Mouse (Mus musculus): Measurements from ENCODE around the gene Hoxa4.

The Hoxa4 gene

GRCm38 (mm10) chr6:52228475-52229465 is 37.2 kb upstream of the Hoxa4 start:
- in situ Hi-C loops (cut with MseI, MboI), result no loop called here

GRCm38 (mm10) chr6:52227470-52228222 is 36.1 kb upstream of the Hoxa4 start:
- in situ Hi-C loops (cut with MseI, MboI), result no loop called here

- in situ Hi-C loops (cut with MseI, MboI), result no loop called here
Measured at GRCm38 (mm10) chr6:52226569-52227257, 35.2 kb upstream of the Hoxa4 start.

GRCm38 (mm10) chr6:52225612-52226568 is 34.3 kb upstream of the Hoxa4 start:
- in situ Hi-C loops (cut with MseI, MboI), result no loop called here

- in situ Hi-C loops (cut with MseI, MboI), result loop anchor here in 1 of 2 experiments (25.0 kb wide), 1 partner anchor 613 kb away; no protein-coding TSS in a partner anchor
Measured at GRCm38 (mm10) chr6:52224895-52225611, 33.5 kb upstream of the Hoxa4 start.

GRCm38 (mm10) chr6:52223939-52224760 is 32.6 kb upstream of the Hoxa4 start:
- in situ Hi-C loops (cut with MseI, MboI), result loop anchor here in 1 of 2 experiments (25.0 kb wide), 1 partner anchor 612 kb away; no protein-coding TSS in a partner anchor

GRCm38 (mm10) chr6:52222729-52223128 is 31.2 kb upstream of the Hoxa4 start:
- in situ Hi-C loops (cut with MseI, MboI), result loop anchor here in 1 of 2 experiments (25.0 kb wide), 1 partner anchor 610 kb away; no protein-coding TSS in a partner anchor

- in situ Hi-C loops (cut with MseI, MboI), result loop anchor here in 1 of 2 experiments (25.0 kb wide), 1 partner anchor 610 kb away; no protein-coding TSS in a partner anchor
Measured at GRCm38 (mm10) chr6:52221993-52222685, 30.6 kb upstream of the Hoxa4 start.

- in situ Hi-C loops (cut with MseI, MboI), result loop anchor here in 1 of 2 experiments (25.0 kb wide), 1 partner anchor 609 kb away; no protein-coding TSS in a partner anchor
Measured at GRCm38 (mm10) chr6:52221337-52221992, 29.9 kb upstream of the Hoxa4 start, which contains the start of gene Hoxa7. TSS of gene Hoxa7 (minus strand) at chr6:52221854.

- in situ Hi-C loops (cut with MseI, MboI), result loop anchor here in 1 of 2 experiments (25.0 kb wide), 1 partner anchor 609 kb away; no protein-coding TSS in a partner anchor
Measured at GRCm38 (mm10) chr6:52220865-52221310, 29.3 kb upstream of the Hoxa4 start.

- in situ Hi-C loops (cut with MseI, MboI), result loop anchor here in 1 of 2 experiments (25.0 kb wide), 1 partner anchor 608 kb away; no protein-coding TSS in a partner anchor
Measured at GRCm38 (mm10) chr6:52220003-52220864, 28.7 kb upstream of the Hoxa4 start.

GRCm38 (mm10) chr6:52219234-52219942 is 27.8 kb upstream of the Hoxa4 start:
- in situ Hi-C loops (cut with MseI, MboI), result loop anchor here in 1 of 2 experiments (25.0 kb wide), 1 partner anchor 607 kb away; no protein-coding TSS in a partner anchor

- in situ Hi-C loops (cut with MseI, MboI), result loop anchor here in 1 of 2 experiments (25.0 kb wide), 1 partner anchor 606 kb away; no protein-coding TSS in a partner anchor
Measured at GRCm38 (mm10) chr6:52218643-52219215, 27.2 kb upstream of the Hoxa4 start.

GRCm38 (mm10) chr6:52217895-52218642 is 26.5 kb upstream of the Hoxa4 start:
- in situ Hi-C loops (cut with MseI, MboI), result loop anchor here in 1 of 2 experiments (25.0 kb wide), 1 partner anchor 606 kb away; no protein-coding TSS in a partner anchor

Measured in mouse trophoblast stem cell (cell line).